Mouse (Mus musculus): ENCODE measurements around the gene Ssbp2. TPM values are rescaled to one million over a fixed set of nuclear protein-coding genes. Genes with fewer than 3 reads are reported as not detected.

Ssbp2 gene
- polyA plus RNA-seq (2016; fragmentation: Nextera tagmentation; extraction: Ambion mirVana): 78.6 and 79.0 TPM in 2 replicates

DNA sequence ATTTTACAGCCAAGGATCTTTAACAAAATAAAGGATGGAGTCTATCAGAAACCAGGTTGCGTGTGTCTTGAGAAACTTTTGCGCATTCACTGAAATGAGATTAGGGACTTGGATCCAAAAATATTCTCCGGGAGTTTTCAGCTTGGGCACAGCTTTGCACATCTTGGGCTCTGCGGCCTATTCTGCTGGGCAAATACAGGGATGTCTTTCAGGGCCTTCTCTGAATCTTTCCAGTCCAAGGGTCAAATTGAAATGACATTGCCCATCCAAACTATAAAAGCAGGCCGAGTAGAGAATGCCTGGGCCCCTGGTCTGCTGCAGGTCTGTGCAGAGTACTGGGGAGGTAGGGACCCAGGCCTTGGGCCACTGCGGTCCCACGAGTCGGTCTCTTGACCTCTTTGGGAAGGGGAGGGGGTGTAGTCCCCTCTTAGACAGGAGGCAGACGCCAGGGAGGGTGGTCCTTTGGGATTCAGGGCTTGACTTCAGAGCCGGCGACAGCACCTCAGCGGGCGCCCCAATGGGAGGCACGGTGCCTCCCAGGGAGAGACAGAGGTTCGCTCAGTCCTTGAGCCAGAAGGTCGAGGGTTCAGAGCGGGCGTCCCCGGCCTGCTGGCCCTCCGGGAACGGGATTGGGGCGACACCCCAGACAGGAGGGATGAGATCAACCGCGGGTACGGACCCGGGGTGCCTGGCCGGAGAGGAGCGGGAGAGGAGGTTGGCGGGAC, at the start of gene Ssbp2:
Ssbp2 (plus strand) TSS at position 388 of the 725 bp plus-strand sequence.
- Histone ChIP-seq H3K27ac (ENCODE audit: poor library complexity, severe bottlenecking) (peak within 1 kb of the TSS; percentile 90), H3K27me3 (replicated peaks) (no peaks in the 10 kb centered on the region), H3K4me3 (peak within 1 kb of the TSS; percentile 75), H3K9ac (peak within 1 kb of the TSS; percentile 86), H3K36me3 (no peaks in the 10 kb centered on the region), H3K4me2 (peak within 1 kb of the TSS; percentile 79), H3K9me3 (replicated peaks) (no peaks in the 10 kb centered on the region), H3K4me1 (replicated peaks) (peaks cover 27% of the 10 kb centered on the region)
- WGBS: 8% methylated on average over 28 of the region's 29 CpGs
- peak; percentile 75 for ATAC-seq (ENCODE audit: insufficient number of reproducible peaks, low FRiP score)

DNA sequence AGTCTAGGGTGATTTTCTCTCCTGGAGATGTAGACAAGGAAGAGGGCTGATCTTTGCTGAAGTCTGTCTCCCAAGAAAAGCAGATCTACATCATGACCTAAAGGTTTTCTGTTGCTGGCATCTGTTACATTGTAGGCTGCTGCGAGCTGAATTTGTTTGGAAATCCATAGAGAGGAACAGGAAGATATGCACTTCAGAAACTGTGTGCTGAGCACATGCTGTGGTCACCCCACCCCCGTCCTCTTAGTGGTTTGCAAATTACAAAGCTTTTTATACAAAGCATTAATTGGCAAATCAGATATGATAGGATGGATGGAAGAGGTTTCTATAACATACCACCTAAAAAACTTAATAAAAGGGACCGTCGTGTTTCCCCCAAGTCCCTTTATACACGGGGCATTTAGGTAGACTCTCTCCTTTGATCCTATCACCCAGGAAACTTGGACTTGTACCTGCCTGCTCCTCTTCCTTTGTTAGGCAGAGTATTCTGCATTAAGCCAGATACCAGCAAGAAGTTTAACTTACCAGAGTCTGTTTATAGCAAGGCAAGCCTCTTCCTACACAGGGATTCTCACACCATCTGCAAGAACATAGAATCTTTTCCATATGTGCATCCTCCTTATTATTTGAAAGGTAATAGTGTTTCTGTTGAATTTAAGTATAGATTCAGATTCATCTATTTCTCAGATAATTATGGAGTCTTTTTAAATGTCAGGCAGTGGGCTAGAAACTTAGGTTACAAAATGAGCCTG, 46.2 kb upstream of the Ssbp2 start:
- H3K9me3 ChIP-seq (replicated peaks): no peaks in the 10 kb centered on the region
- H3K36me3 ChIP-seq: no peaks in the 10 kb centered on the region
- H3K4me3 ChIP-seq: no peak overlapping the region
- H3K4me1 ChIP-seq (replicated peaks): 0 out of 2 replicates have a peak, but pooled peaks cover 5% of the 10 kb centered on the region
- no peak overlapping the region for H3K9ac ChIP-seq
- 77% methylated on average over 5 of the region's 5 CpGs for WGBS
- H3K27ac ChIP-seq (ENCODE audit: poor library complexity, severe bottlenecking): no peak overlapping the region
- ATAC-seq (ENCODE audit: insufficient number of reproducible peaks, low FRiP score): no peak
- no peak overlapping the region for H3K4me2 ChIP-seq
- no peaks in the 10 kb centered on the region for H3K27me3 ChIP-seq (replicated peaks)

- no peak overlapping the region for H3K4me2 ChIP-seq
- no peak overlapping the region for H3K4me3 ChIP-seq
- 60% methylated on average over 4 of the region's 4 CpGs for WGBS
- ATAC-seq (ENCODE audit: insufficient number of reproducible peaks, low FRiP score): no peak
- H3K27ac ChIP-seq (ENCODE audit: poor library complexity, severe bottlenecking): no peak overlapping the region
- H3K9me3 ChIP-seq (replicated peaks): no peaks in the 10 kb centered on the region
- H3K9ac ChIP-seq: no peak overlapping the region
- no peaks in the 10 kb centered on the region; the same call in 1 of the 2 replicates for H3K27me3 ChIP-seq (replicated peaks)
- 0 out of 2 replicates have a peak, but pooled peaks cover 5% of the 10 kb centered on the region for H3K4me1 ChIP-seq (replicated peaks)
- H3K36me3 ChIP-seq: no peaks in the 10 kb centered on the region
Measured at GRCm38 (mm10) chr13:91415896-91416295, 44.2 kb upstream of the Ssbp2 start.

DNA sequence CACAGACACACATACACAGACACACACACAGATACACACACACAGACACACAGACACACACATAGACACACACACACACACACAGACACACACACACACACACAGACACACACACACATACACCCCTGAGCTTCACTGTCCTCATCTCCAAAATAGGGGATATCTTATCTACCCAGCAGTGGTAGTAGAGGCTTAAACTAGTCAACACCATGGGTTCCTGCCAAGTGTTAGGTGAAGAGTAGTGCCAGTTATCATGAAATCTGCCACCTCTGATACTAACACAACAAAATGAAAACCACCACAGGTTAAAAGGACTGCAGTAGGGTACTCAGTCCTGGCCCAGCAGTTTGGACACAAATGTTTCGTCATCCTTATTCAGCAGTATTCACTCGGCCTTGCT, 43.4 kb upstream of the Ssbp2 start:
- ATAC-seq (ENCODE audit: insufficient number of reproducible peaks, low FRiP score): no peak
- no peaks in the 10 kb centered on the region; the same call in 1 of the 2 replicates for H3K27me3 ChIP-seq (replicated peaks)
- no peak overlapping the region for H3K4me2 ChIP-seq
- peaks cover 9% of the 10 kb centered on the region for H3K4me1 ChIP-seq (replicated peaks)
- H3K4me3 ChIP-seq: no peak overlapping the region
- H3K27ac ChIP-seq (ENCODE audit: poor library complexity, severe bottlenecking): no peak overlapping the region
- no peaks in the 10 kb centered on the region for H3K9me3 ChIP-seq (replicated peaks)
- H3K9ac ChIP-seq: no peak overlapping the region
- H3K36me3 ChIP-seq: no peaks in the 10 kb centered on the region
- 59% methylated on average over 2 of the region's 2 CpGs for WGBS

- peaks cover 9% of the 10 kb centered on the region for H3K4me1 ChIP-seq (replicated peaks)
- no peak overlapping the region for H3K9ac ChIP-seq
- H3K9me3 ChIP-seq (replicated peaks): no peaks in the 10 kb centered on the region
- ATAC-seq (ENCODE audit: insufficient number of reproducible peaks, low FRiP score): no peak
- no peaks in the 10 kb centered on the region for H3K36me3 ChIP-seq
- no peak overlapping the region for H3K27ac ChIP-seq (ENCODE audit: poor library complexity, severe bottlenecking)
- no peaks in the 10 kb centered on the region; the same call in 1 of the 2 replicates for H3K27me3 ChIP-seq (replicated peaks)
- WGBS: 20% methylated on average over 9 of the region's 9 CpGs
- no peak overlapping the region for H3K4me3 ChIP-seq
- H3K4me2 ChIP-seq: peak overlapping the region; percentile 40
Measured at GRCm38 (mm10) chr13:91421387-91421949, 38.6 kb upstream of the Ssbp2 start.

GRCm38 (mm10) chr13:91430867-91431266, 29.2 kb upstream of the Ssbp2 start:
- Histone ChIP-seq H3K4me2 (no peak overlapping the region), H3K36me3 (no peaks in the 10 kb centered on the region), H3K27ac (ENCODE audit: poor library complexity, severe bottlenecking) (no peak overlapping the region), H3K9ac (no peak overlapping the region), H3K27me3 (replicated peaks) (no peaks in the 10 kb centered on the region; the same call in 1 of the 2 replicates), H3K4me1 (replicated peaks) (no peaks in the 10 kb centered on the region; the same call in 1 of the 2 replicates), H3K4me3 (no peak overlapping the region), H3K9me3 (replicated peaks) (no peaks in the 10 kb centered on the region)
- WGBS: 68% methylated on average over 5 of the region's 5 CpGs
- ATAC-seq (ENCODE audit: insufficient number of reproducible peaks, low FRiP score): no peak

GRCm38 (mm10) chr13:91431392-91432355, 28.4 kb upstream of the Ssbp2 start:
- Histone ChIP-seq H3K27ac (ENCODE audit: poor library complexity, severe bottlenecking) (no peak overlapping the region), H3K27me3 (replicated peaks) (no peaks in the 10 kb centered on the region; the same call in 1 of the 2 replicates), H3K4me3 (no peak overlapping the region), H3K36me3 (no peaks in the 10 kb centered on the region), H3K9me3 (replicated peaks) (no peaks in the 10 kb centered on the region), H3K9ac (no peak overlapping the region), H3K4me2 (no peak overlapping the region), H3K4me1 (replicated peaks) (no peaks in the 10 kb centered on the region; the same call in 1 of the 2 replicates)
- 62% methylated on average over 12 of the region's 12 CpGs for WGBS
- ATAC-seq (ENCODE audit: insufficient number of reproducible peaks, low FRiP score): no peak

- no peak for ATAC-seq (ENCODE audit: insufficient number of reproducible peaks, low FRiP score)
- Histone ChIP-seq H3K4me2 (no peak overlapping the region), H3K4me3 (no peak overlapping the region), H3K9me3 (replicated peaks) (no peaks in the 10 kb centered on the region), H3K27me3 (replicated peaks) (no peaks in the 10 kb centered on the region), H3K27ac (ENCODE audit: poor library complexity, severe bottlenecking) (no peak overlapping the region), H3K9ac (no peak overlapping the region), H3K4me1 (replicated peaks) (no peaks in the 10 kb centered on the region), H3K36me3 (no peaks in the 10 kb centered on the region)
- WGBS: 78% methylated on average over 11 of the region's 11 CpGs
Measured at GRCm38 (mm10) chr13:91433021-91433420, 27.1 kb upstream of the Ssbp2 start.

DNA sequence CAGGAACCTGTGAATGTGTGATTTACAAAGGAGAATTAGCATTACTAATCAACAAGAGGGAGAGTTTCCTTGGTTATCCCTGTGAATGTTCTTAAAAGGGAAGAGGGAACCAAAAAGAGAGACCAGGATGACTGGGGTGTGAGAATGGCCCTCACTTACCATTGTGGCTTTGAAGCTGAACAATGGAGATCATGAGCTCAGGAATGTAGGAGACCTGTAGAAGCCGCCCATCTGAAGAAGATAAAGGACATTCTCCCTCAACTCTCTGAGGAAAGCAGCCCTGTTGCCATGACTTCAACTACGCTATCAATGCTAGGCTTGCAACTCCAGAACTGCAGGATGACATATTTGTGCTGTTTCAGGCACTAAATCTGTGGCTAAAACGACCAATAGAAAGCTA, 22.2 kb upstream of the Ssbp2 start:
- WGBS: 43% methylated on average over 3 of the region's 3 CpGs

GRCm38 (mm10) chr13:91441476-91441875, 18.6 kb upstream of the Ssbp2 start:
- no peak overlapping the region for H3K9ac ChIP-seq
- 90% methylated on average over 5 of the region's 5 CpGs for WGBS
- H3K4me1 ChIP-seq (replicated peaks): no peaks in the 10 kb centered on the region
- no peaks in the 10 kb centered on the region for H3K9me3 ChIP-seq (replicated peaks)
- no peak for ATAC-seq (ENCODE audit: insufficient number of reproducible peaks, low FRiP score)
- no peak overlapping the region for H3K4me3 ChIP-seq
- no peak overlapping the region for H3K4me2 ChIP-seq
- no peaks in the 10 kb centered on the region for H3K27me3 ChIP-seq (replicated peaks)
- no peak overlapping the region for H3K27ac ChIP-seq (ENCODE audit: poor library complexity, severe bottlenecking)
- no peaks in the 10 kb centered on the region for H3K36me3 ChIP-seq

More for the DNA sequence above, 22.2 kb upstream of the Ssbp2 start:
- ATAC-seq (ENCODE audit: insufficient number of reproducible peaks, low FRiP score): no peak
- no peak overlapping the region for H3K4me3 ChIP-seq
- no peaks in the 10 kb centered on the region for H3K36me3 ChIP-seq
- H3K27ac ChIP-seq (ENCODE audit: poor library complexity, severe bottlenecking): no peak overlapping the region
- no peaks in the 10 kb centered on the region for H3K9me3 ChIP-seq (replicated peaks)
- no peak overlapping the region for H3K4me2 ChIP-seq
- H3K27me3 ChIP-seq (replicated peaks): no peaks in the 10 kb centered on the region
- no peak overlapping the region for H3K9ac ChIP-seq
- no peaks in the 10 kb centered on the region for H3K4me1 ChIP-seq (replicated peaks)

Measured in heart, embryonic 12.5 days (tissue).